Mouse (Mus musculus) bone marrow macrophage, adult 2 months (primary cell): ENCODE data around the gene Nek8. TPM values are rescaled to one million over a fixed set of nuclear protein-coding genes. Genes with fewer than 3 reads are reported as not detected.
A peak's percentile ranks its signal among the peaks of the same experiment; 100 is the strongest.

Experiments
- H3K27ac ChIP-seq: 2 replicates; pipeline ENCODE4 v1.5.1; 2012; ENCODE audit warnings: low read depth, low read length; ENCODE audit not compliant: insufficient read depth
- H3K4me1 ChIP-seq: 2 replicates; pipeline ENCODE4 v1.6.1; 2012; ENCODE audit warnings: low read length; ENCODE audit not compliant: control insufficient read depth, insufficient read depth
- H3K4me3 ChIP-seq: 2 replicates; pipeline ENCODE4 v1.5.1; 2012; ENCODE audit warnings: mild to moderate bottlenecking, low read length, moderate library complexity; ENCODE audit not compliant: insufficient read depth
- CTCF ChIP-seq: IDR thresholded peaks from 2 replicates; pipeline ENCODE4 v1.5.1; 2012; ENCODE audit warnings: low read depth, mild to moderate bottlenecking, low read length, moderate library complexity
- POLR2A ChIP-seq: IDR thresholded peaks from 2 replicates; pipeline ENCODE4 v1.6.1; 2012; ENCODE audit warnings: mild to moderate bottlenecking, low read depth, low read length, borderline replicate concordance
- polyA plus RNA-seq: library from polyadenylated mRNA; stranded (reverse); fragments of >200 nt; gene quantifications from 2 replicates; pipeline ENCODE4 v1.2.4, GENCODE M21; 2012; ENCODE audit not compliant: missing spikeins, insufficient read depth, insufficient read length

The Nek8 gene
- polyA plus RNA-seq, 1 experiment: 5.2 TPM

DNA sequence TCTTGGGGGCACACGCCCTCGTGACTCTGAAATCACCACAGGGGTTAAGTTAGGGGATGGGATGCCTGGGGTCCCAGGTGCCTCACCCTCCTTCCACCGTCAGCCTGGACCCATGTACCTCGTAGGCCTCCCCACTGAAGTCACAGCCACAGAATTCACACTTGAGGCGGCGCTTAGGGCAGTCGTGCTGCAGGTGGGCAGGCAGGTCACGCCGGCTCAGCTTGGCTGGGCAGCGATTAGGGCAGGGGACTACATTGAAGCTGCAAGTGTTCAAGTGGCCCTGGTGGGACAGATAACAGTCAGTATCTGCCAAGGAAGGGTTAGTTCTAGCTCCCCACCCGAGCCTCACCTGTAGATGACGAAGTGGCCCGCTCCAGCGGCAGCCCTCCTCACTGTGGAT, 15.3 kb downstream of the Nek8 start:
- TF ChIP-seq CTCF (no peak), POLR2A (no peak)
- Histone ChIP-seq H3K4me3 (no peak overlapping the region), H3K27ac (no peak overlapping the region), H3K4me1 (peaks cover 8% of the 10 kb centered on the region)

GRCm38 (mm10) chr11:78160675-78161074, 15.8 kb downstream of the Nek8 start:
- Histone ChIP-seq H3K4me3 (no peak overlapping the region), H3K4me1 (peaks cover 5% of the 10 kb centered on the region), H3K27ac (no peak overlapping the region)
- no peak for TF ChIP-seq CTCF
- TF ChIP-seq POLR2A: no peak

DNA sequence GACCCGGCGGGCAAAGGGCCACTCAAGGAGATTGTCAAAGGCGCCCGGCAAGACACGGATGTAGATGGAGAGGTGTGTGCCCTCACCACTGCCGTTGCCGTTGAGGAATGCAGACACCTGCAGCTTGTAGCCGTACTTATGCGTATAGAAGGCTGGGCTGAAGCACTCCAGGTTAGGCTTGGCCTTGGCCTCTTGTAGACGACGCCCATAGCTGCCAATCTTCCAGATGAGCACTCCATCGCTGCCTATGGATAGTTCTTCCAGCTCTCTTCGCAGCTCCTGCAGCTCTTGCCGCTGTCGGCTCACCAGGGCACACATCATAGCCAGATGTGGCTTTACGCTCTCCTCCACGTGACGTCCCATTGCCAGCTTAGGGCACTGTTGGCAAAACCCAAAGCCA, 16.3 kb downstream of the Nek8 start:
- TF ChIP-seq CTCF (no peak), POLR2A (no peak)
- Histone ChIP-seq H3K27ac (no peak overlapping the region), H3K4me3 (no peak overlapping the region), H3K4me1 (peaks cover 5% of the 10 kb centered on the region; the same call in 1 of the 2 replicates)

GRCm38 (mm10) chr11:78159557-78159956, 16.9 kb downstream of the Nek8 start:
- H3K4me1 ChIP-seq: peaks cover 5% of the 10 kb centered on the region; the same call in 1 of the 2 replicates
- no peak overlapping the region for H3K27ac ChIP-seq
- TF ChIP-seq CTCF: no peak
- TF ChIP-seq POLR2A: no peak
- H3K4me3 ChIP-seq: no peak overlapping the region

DNA sequence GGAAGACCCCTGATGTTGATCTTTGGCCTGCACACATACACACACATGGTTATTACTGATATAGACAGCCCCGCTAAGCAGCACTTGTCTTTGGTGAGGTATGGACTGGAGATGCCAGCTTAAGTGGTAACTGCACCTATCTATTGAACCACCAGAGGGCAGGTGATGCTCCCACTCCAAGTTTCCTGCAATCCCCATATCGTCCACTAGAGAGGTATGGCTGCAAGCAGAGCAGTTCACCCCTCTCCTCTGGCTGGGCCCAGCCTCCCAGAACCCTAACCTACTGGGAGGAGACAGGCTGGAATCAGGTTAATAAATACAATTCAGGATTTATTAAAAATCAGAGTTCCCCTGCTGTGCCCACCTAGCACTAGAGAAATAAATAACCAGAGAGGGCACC, 17.4 kb downstream of the Nek8 start:
- Histone ChIP-seq H3K27ac (no peak overlapping the region), H3K4me1 (peaks cover 3% of the 10 kb centered on the region; the same call in 1 of the 2 replicates), H3K4me3 (no peak overlapping the region)
- TF ChIP-seq CTCF (peak; percentile 66), POLR2A (no peak)

DNA sequence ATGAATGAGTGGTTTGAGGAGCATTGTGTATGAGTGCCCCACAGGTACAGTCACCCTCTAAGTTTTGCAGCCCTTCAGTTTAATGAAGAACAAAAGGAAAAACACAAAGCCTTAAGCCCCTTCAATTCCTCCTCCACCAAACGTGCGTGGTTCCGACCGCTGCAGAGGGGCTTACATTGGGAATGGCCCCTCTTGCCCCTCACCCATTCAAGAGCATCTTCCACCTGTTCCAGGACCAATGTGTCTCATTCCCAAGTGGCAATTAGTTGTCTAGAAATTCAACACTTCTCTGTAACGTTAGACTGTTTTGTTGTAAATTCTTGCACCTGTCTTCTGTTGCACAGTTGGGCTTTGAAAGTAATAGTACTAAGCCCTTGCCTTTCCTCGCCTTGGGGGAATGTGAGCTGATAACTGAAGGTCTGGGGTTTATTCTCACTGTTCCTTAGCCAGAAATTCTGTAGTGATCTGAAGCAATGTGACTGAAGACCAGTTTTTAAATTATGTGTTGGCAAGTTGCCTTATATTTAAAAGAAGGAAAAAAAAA, 20.2 kb downstream of the Nek8 start:
- Histone ChIP-seq H3K27ac (no peak overlapping the region), H3K4me1 (no peaks in the 10 kb centered on the region)
- TF ChIP-seq CTCF (no peak), POLR2A (no peak)

DNA sequence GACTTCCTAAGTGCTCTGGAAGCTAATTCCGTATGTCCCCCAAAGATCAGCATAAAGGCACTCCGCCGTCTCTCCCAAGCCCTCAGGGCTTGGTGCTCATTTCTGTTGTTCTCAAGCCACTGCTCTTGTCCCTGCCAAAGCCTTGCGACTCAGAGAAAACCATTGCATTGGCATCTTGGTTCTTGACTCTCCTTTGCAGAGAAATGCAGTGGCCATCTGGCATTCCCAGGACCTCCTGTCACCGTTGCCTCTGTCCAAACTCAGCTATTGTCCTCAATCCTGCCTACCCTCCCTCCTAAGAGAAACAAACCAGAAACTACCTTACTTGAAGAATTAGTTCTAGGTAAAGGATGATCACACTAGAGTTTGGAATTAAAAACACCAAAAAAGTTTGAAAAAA, 20.8 kb downstream of the Nek8 start:
- no peak overlapping the region for H3K4me3 ChIP-seq
- no peak overlapping the region for H3K27ac ChIP-seq
- H3K4me1 ChIP-seq: no peaks in the 10 kb centered on the region
- no peak for TF ChIP-seq POLR2A
- TF ChIP-seq CTCF: no peak

More for the DNA sequence above, 20.2 kb downstream of the Nek8 start:
- no peak overlapping the region for H3K4me3 ChIP-seq

- TF ChIP-seq POLR2A: no peak
- TF ChIP-seq CTCF: no peak
- no peaks in the 10 kb centered on the region for H3K4me1 ChIP-seq
- no peak overlapping the region for H3K4me3 ChIP-seq
- no peak overlapping the region for H3K27ac ChIP-seq
Measured at GRCm38 (mm10) chr11:78153778-78154177, 22.7 kb downstream of the Nek8 start.

GRCm38 (mm10) chr11:78152299-78153231, 23.9 kb downstream of the Nek8 start:
- no peaks in the 10 kb centered on the region for H3K4me1 ChIP-seq
- no peak overlapping the region for H3K4me3 ChIP-seq
- H3K27ac ChIP-seq: no peak overlapping the region
- TF ChIP-seq POLR2A (no peak), CTCF (no peak)

DNA sequence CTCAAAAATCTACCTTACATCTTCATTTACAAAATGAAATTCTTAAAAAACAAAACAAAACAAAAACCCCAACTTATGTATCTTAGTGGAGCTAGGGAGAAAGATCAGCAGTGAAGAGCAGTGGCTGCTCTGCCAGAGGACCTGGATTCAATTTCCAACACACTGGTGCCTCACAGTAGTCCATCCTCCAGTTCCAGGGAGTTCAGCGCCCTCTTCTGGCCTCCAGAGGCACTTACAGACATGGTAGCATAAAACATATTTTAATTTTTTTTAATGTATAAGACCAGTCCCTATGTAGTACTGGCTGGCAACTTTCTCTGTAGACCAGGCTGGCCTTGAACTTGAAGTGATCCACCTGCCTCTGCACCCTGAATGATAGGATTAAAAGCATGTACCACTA, 25.3 kb downstream of the Nek8 start:
- Histone ChIP-seq H3K4me3 (no peak overlapping the region), H3K4me1 (no peaks in the 10 kb centered on the region), H3K27ac (no peak overlapping the region)
- TF ChIP-seq CTCF: peak; percentile 43; the same call in 1 of the 2 replicates
- TF ChIP-seq POLR2A: no peak
